Mouse (Mus musculus): Measurements from ENCODE around the gene Limd1. TPM values are rescaled to one million over a fixed set of nuclear protein-coding genes. Genes with fewer than 3 reads are reported as not detected.
A peak's percentile ranks its signal among the peaks of the same experiment; 100 is the strongest.

Limd1 gene
- polyA plus RNA-seq, 2 experiments = 32.5 to 58.4 TPM

- Histone ChIP-seq H3K9ac (ENCODE audit: low read depth, low read length, severe bottlenecking) (no peak overlapping the region), H3K36me3 (ENCODE audit: control insufficient read depth, insufficient read depth, low read length) (peaks cover 9% of the 10 kb centered on the region), H3K9me3 (ENCODE audit: control insufficient read depth, low read length) (no peaks in the 10 kb centered on the region), H3K4me1 (ENCODE audit: control insufficient read depth, insufficient read depth, low read length) (peaks cover 8% of the 10 kb centered on the region; the same call in 1 of the 2 replicates), H3K27me3 (ENCODE audit: control insufficient read depth, insufficient read depth, low read length) (no peaks in the 10 kb centered on the region), H3K4me2 (replicated peaks; ENCODE audit: low read depth, low read length, severe bottlenecking) (no peak overlapping the region), H3K4me3 (replicated peaks; ENCODE audit: low read length) (no peak overlapping the region), H3K27ac (replicated peaks; ENCODE audit: low read depth, low read length) (no peak overlapping the region)
- DNase-seq (ENCODE audit: low spot score) (peak; percentile 66), ATAC-seq (ENCODE audit: low FRiP score, low read depth) (no peak)
- TF ChIP-seq POLR2A (IDR thresholded peaks at IDR 0.05; ENCODE audit: borderline replicate concordance, extremely low read depth, insufficient read depth, insufficient read length) = no peak
- WGBS = 0% methylated on average over 1 of the region's 1 CpGs
These were observed 46.6 kb downstream of the Limd1 start for GRCm38 (mm10) chr9:123525095-123525494.

GRCm38 (mm10) chr9:123526502-123526901, 48.0 kb downstream of the Limd1 start:
- no peak for TF ChIP-seq POLR2A (IDR thresholded peaks at IDR 0.05; ENCODE audit: borderline replicate concordance, extremely low read depth, insufficient read depth, insufficient read length)
- 66% methylated on average over 5 of the region's 5 CpGs for WGBS
- no peaks in the 10 kb centered on the region for H3K9me3 ChIP-seq (ENCODE audit: control insufficient read depth, low read length)

GRCm38 (mm10) chr9:123528087-123528925, 49.8 kb downstream of the Limd1 start:
- WGBS = 22% methylated on average over 6 of the region's 6 CpGs
- ATAC-seq (ENCODE audit: low FRiP score, low read depth) = no peak
- TF ChIP-seq POLR2A (IDR thresholded peaks at IDR 0.05; ENCODE audit: borderline replicate concordance, extremely low read depth, insufficient read depth, insufficient read length) = no peak
- no peak for DNase-seq (ENCODE audit: low spot score)
- H3K9me3 ChIP-seq (ENCODE audit: control insufficient read depth, low read length) = no peaks in the 10 kb centered on the region
- H3K4me3 ChIP-seq (replicated peaks; ENCODE audit: low read length) = peak overlapping the region; percentile 98
- peak overlapping the region; percentile 74 for H3K4me2 ChIP-seq (replicated peaks; ENCODE audit: low read depth, low read length, severe bottlenecking)
- H3K27me3 ChIP-seq (ENCODE audit: control insufficient read depth, insufficient read depth, low read length) = no peaks in the 10 kb centered on the region
- H3K4me1 ChIP-seq (ENCODE audit: control insufficient read depth, insufficient read depth, low read length) = peaks cover 24% of the 10 kb centered on the region
- peak overlapping the region; percentile 91 for H3K27ac ChIP-seq (replicated peaks; ENCODE audit: low read depth, low read length)
- H3K36me3 ChIP-seq (ENCODE audit: control insufficient read depth, insufficient read depth, low read length) = no peaks in the 10 kb centered on the region
- peak overlapping the region; percentile 58 for H3K9ac ChIP-seq (ENCODE audit: low read depth, low read length, severe bottlenecking)

More at GRCm38 (mm10) chr9:123526502-123526901, 48.0 kb downstream of the Limd1 start:
- DNase-seq (ENCODE audit: low spot score) (no peak), ATAC-seq (ENCODE audit: low FRiP score, low read depth) (no peak)
- Histone ChIP-seq H3K9ac (ENCODE audit: low read depth, low read length, severe bottlenecking) (no peak overlapping the region), H3K4me2 (replicated peaks; ENCODE audit: low read depth, low read length, severe bottlenecking) (no peak overlapping the region), H3K36me3 (ENCODE audit: control insufficient read depth, insufficient read depth, low read length) (no peaks in the 10 kb centered on the region), H3K27ac (replicated peaks; ENCODE audit: low read depth, low read length) (no peak overlapping the region), H3K27me3 (ENCODE audit: control insufficient read depth, insufficient read depth, low read length) (no peaks in the 10 kb centered on the region), H3K4me3 (replicated peaks; ENCODE audit: low read length) (no peak overlapping the region), H3K4me1 (ENCODE audit: control insufficient read depth, insufficient read depth, low read length) (peaks cover 19% of the 10 kb centered on the region; the same call in 1 of the 2 replicates)

GRCm38 (mm10) chr9:123528926-123529295, 50.4 kb downstream of the Limd1 start:
- peak overlapping the region; percentile 74 for H3K4me2 ChIP-seq (replicated peaks; ENCODE audit: low read depth, low read length, severe bottlenecking)
- WGBS = under 1% methylated on average over 17 of the region's 17 CpGs
- ATAC-seq (ENCODE audit: low FRiP score, low read depth) = peak; percentile 23
- TF ChIP-seq POLR2A (IDR thresholded peaks at IDR 0.05; ENCODE audit: borderline replicate concordance, extremely low read depth, insufficient read depth, insufficient read length) = no peak
- peak; percentile 46 for DNase-seq (ENCODE audit: low spot score)
- H3K9ac ChIP-seq (ENCODE audit: low read depth, low read length, severe bottlenecking) = peak overlapping the region; percentile 58
- H3K27ac ChIP-seq (replicated peaks; ENCODE audit: low read depth, low read length) = peak overlapping the region; percentile 91
- H3K27me3 ChIP-seq (ENCODE audit: control insufficient read depth, insufficient read depth, low read length) = no peaks in the 10 kb centered on the region
- H3K4me3 ChIP-seq (replicated peaks; ENCODE audit: low read length) = peak overlapping the region; percentile 98
- no peaks in the 10 kb centered on the region for H3K36me3 ChIP-seq (ENCODE audit: control insufficient read depth, insufficient read depth, low read length)
- H3K4me1 ChIP-seq (ENCODE audit: control insufficient read depth, insufficient read depth, low read length) = peaks cover 24% of the 10 kb centered on the region
- H3K9me3 ChIP-seq (ENCODE audit: control insufficient read depth, low read length) = no peaks in the 10 kb centered on the region

GRCm38 (mm10) chr9:123529392-123530157, 51.1 kb downstream of the Limd1 start, which contains the start of gene Sacm1l:
Gene Sacm1l (plus strand): TSS chr9:123529759.
- H3K9me3 ChIP-seq (ENCODE audit: control insufficient read depth, low read length) = no peaks in the 10 kb centered on the region
- under 1% methylated on average over 59 of the region's 79 CpGs for WGBS
- no peaks in the 10 kb centered on the region for H3K27me3 ChIP-seq (ENCODE audit: control insufficient read depth, insufficient read depth, low read length)
- no peaks in the 10 kb centered on the region for H3K36me3 ChIP-seq (ENCODE audit: control insufficient read depth, insufficient read depth, low read length)
- peak within 1 kb of the TSS; percentile 76 for H3K4me2 ChIP-seq (replicated peaks; ENCODE audit: low read depth, low read length, severe bottlenecking)
- ATAC-seq (ENCODE audit: low FRiP score, low read depth) (peak; percentile 98), DNase-seq (ENCODE audit: low spot score) (peak; percentile 100)
- H3K4me3 ChIP-seq (replicated peaks; ENCODE audit: low read length) = peak within 1 kb of the TSS; percentile 98
- peak within 1 kb of the TSS; percentile 93 for H3K9ac ChIP-seq (ENCODE audit: low read depth, low read length, severe bottlenecking)
- peaks cover 24% of the 10 kb centered on the region for H3K4me1 ChIP-seq (ENCODE audit: control insufficient read depth, insufficient read depth, low read length)
- TF ChIP-seq POLR2A (IDR thresholded peaks at IDR 0.05; ENCODE audit: borderline replicate concordance, extremely low read depth, insufficient read depth, insufficient read length) = peak; percentile 56; the same call in 1 of the 2 replicates
- peak within 1 kb of the TSS; percentile 93 for H3K27ac ChIP-seq (replicated peaks; ENCODE audit: low read depth, low read length)

Data from limb, embryonic 14.5 days (tissue).